Mouse (Mus musculus) liver, adult 2 months (tissue): ENCODE measurements at regions not wholly inside any gene's neighbourhood (a gene's known extent, or its start where the extent isn't known, plus 50 kb on each side); places are given as distances from the start of the nearest gene placed in this dataset.

Experiments used
- CTCF ChIP-seq: fragments of 200-500 bp; IDR thresholded peaks from 2 replicates; pipeline ENCODE4 v1.5.1; 2011; ENCODE audit warnings: low read depth, low read length, control low read depth
- POLR2A ChIP-seq: fragments of 200-500 bp; IDR thresholded peaks from 2 replicates; pipeline ENCODE4 v1.6.1; 2011; ENCODE audit warnings: low read length, control low read depth; ENCODE audit not compliant: insufficient read depth; ENCODE audit errors: extremely low read depth

GRCm38 (mm10) chr13:31172580-31172979 lies 198.6 kb downstream of the Gm5447 start:
- TF ChIP-seq CTCF: no peak
- no peak for TF ChIP-seq POLR2A
